Mouse (Mus musculus): Measurements from ENCODE around the gene Auh.

The Auh gene

DNA sequence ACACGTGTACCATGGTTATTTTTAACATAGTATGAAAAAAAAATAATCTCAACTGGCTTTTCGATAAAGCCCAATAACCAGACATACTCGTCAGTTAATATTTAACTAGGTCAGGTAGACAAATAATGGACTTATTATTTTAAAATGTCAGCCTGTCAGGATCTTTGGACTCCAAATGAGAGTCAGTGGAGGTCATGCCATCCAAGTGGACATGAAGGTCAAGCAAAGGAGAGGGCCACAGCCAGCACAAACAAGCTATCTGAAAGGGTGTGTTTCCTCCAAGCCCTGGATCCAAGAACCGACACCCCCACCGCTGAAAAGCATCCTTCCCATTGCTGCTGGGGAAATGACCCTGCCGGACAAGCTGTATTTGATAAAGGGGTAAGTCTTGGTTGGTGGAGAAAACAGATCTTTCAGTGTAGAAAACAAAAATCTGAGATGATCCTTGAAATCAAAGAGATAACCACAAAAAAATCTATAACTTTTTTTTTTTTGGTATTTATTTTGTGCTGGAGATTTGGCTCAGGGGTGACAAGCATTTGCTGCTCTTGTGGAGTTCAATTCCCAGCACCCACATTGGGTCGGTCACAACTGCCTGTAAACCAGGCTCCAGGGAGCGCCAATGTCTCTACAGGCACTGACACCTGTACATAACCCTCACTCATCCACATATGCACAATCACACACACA is 96.9 kb downstream of the Auh start:
- DNase-seq, result no peak

DNA sequence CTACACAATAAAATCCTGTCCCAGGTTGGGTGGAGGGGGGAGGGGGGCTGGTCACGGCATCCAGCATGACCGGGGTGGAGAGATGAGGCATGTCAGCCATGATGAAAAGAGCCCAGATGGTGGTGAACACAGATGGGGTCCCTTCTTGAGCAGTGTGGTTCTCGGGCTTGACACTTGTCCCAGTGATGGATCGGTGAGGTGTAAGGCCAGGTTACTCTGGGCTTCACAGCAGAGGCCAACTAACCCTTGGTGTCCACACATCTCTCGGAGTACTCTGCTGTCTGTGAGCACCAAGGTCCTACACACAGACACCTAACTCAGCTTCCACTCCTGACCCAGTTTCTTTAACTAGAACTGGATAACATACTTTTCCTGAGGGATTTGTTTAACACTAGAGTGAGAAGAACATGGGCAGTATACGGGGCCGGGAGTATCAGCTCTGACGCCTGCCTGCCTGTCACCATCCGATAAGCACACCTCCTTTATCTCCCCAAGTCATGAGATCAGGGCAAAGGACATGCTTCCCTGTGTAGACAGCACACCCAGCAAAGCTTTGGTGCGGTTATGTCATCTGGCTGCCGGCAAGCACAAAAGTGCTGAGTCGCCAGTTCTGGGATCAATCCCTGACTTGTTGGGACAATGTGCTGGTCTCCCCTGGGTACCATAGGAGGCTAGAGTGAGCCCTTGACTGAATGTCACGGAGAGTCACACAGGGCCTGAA is 98.3 kb downstream of the Auh start:
- no peak for DNase-seq

DNA sequence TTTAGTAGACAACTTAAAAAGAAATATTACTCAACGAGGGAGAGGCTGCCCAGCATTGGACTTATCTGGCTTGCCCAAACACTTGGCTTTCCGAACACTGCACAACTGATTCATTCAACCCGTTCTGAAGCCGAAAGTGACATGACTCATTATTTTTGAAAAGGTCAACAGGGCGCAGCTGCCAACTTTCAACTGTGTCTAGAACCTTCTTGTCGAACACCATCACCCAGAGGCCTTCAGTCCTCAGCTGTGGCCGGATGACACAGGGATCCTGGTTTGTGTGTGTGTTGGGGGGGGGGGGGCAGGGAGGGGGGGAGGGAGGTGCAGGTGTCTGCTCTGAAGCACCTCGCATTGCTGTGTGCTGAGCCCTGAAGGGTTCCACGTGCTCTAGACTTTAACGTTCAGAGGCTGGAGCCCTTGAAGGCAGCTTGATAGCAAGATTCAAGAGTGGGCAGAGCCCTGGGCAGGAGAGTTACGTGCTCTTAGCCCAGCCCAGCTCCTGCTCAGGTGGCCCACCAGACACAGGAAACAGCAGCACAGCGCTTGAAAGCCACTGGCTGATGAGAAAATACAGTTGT is 100.4 kb downstream of the Auh start:
- DNase-seq, result no peak

DNA sequence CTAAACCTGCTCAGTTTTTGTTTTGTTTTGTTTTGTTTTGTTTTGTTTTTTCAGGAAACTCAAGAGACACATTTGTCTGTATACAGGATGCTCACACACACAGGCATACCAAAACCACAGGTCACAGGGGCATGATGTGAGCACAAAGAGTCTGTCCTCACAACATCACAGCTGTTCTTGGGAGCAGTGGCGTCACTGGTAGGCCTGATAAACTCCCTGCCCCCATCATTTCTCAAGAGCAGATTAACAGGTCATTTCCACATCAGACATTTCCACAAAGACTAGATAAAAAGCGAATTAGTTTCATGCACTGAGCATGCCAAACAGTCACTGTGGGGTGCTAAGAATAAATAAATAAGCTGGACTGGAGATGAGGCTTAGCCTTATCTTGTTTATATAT is 101.3 kb downstream of the Auh start:
- no peak for DNase-seq

DNA sequence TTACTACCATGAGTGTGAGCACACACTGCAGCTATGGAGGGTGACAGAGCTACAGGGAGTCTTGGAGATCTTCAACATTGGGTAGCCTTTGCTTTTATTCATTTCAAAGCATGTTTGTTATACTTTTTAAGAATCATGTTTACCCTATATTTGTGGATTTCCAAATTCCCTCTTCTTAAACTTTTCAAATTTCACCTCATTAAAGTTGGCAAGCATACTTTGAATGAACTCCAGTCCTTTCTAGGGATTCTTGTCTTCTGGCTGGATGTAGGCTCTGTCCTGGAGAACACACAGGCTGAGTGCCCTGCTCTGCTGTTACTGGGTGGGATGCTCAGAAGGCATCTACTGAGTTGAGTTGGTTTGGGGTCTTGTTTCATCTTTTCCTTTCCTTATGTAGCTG is 102.8 kb downstream of the Auh start:
- no peak for DNase-seq

DNA sequence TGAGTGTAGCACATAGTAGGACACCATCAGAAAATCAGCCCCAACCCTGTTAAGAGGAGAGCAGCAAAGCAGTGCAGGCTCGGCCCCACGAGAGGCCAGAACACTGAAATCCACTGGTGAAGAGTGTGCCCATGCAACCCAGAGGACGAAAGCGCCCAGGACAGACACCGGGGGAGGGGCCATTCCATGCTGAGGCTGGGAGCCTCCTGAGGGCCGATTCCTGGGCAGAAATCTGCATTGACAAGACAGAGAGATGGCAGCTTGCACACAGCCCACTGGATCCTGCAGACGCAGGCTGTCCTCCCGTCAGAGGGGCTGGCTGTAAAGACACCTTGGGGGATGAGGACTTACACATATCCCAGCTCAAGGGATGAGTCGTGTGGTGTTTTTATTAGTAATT is 104.7 kb downstream of the Auh start:
- no peak for DNase-seq

DNA sequence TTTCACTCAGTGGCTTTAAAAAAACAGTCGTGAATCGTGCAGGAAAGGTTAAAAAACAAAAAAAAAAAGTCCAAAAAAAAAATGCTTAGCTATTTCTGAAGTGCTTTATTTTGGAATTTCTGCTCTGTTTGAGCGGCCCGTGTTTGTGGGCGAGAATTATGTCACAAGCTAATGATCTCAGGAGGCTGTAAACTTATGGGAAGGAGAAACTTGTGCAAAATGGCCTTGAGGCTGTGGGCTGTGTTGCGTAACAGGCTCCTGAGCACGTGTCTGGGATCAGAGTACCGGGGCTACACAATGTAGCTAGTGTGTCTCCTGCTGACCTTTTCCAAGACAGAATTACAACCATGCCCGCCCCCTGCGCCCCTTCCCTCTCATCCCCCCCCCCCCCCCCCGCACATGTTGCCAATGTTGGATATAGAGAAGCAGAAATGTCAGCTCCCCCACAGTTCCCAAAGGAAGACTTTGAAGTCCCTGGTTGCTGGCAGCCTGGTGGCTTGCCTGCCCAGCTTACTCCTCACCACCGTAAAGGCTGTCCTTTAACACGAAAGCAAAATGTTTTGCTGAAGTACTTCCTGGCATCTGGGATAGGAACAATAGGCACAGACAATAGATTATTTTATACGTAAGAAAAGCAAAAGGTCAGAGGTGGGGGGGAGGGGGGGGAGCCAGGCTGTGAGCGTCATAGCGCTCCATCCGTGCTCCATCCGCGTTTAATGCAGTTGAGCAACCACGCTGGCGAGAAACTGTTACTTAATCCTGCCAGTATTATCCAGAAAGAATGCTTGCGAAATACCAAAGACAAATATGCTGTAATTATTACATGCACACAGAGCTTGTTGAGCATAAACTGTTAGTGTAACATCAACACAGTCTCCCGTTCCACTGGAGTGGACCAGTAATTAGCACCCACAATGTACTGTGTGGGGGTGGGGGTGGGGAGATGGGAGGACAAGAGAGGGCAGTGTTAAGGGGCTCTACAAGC is 107.0 kb downstream of the Auh start:
- no peak for DNase-seq

DNA sequence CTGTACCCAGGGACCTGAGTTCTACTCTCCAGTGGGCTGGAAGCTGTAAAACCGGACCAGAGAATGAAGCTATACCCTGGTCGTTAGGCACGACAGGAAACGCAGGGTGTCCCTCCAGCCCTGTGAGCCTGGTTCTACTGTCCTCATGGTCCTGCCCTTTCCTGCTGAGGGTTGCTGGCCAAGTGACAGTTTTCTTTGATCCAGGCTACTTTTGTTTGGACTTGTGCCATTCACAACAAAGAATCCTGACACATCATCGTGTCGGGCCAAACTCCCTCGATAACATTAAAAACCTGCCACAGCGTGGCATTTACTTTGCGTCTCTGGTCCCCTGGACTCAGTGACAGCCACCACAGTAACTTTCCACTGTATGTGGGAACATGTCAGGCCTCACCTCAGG is 107.9 kb downstream of the Auh start:
- DNase-seq, result no peak

DNA sequence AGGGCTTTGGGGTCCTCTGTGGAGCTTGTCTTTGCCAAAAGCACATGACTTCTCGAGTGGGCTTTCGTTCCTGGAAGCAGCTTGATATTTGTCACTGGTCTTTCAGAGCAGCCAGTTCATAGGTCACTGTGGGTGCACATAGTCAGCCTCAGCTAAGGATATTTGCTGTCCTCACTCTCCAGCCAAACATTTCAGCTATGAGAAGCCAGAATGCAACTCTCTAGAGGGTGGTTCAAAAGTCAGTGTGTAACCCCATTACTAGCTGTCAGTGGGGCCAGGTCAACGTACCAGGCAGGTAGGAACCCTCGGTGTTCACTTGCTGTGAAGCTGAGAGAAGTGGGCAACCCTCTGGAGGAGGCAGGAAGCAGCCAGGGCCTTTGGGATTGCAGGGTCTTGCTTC is 109.6 kb downstream of the Auh start:
- DNase-seq, result no peak

DNA sequence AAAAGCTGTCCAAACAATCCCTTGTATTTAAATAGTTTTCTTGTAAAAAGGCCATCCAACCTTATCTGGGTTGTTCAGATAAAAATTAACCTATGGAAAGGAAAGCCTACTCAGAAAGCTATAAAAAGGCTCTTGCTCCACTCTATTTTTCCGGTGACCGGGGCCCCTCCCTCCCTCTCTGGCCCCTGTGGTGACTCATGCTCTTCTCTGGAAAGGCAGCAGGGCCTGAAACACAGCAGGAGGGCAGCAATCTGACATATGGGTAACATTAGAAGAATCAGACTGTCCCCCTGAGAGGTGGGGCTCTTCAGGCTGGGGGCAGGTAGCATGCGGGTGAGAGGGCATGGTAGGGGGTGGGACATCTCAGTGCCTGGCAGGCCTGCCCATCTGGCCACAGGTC is 110.7 kb downstream of the Auh start:
- peak; percentile 77 for DNase-seq

DNA sequence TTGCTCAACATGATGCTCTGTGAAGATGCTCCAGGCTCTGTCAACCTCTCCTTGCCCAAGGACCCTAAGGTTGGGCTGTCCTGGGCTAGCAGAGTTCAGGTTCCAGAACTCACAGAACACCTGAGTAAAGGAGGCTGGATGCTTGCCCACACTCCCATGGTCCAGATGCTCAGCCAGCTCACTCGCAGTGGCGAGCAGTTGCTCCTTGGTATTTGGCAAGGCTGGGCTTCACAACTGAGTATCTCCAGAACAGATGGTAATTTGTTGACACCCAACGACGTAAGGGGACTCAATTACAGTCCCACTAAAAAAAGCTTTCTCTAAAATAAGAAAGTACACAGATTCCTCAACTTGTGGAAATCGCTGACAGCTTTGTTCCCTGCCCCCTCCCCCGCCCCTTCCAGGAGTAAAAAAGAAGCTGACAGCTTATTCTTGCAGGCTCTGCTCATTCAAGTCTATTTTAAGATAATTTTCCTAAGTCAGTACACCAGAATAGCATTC is 111.4 kb downstream of the Auh start:
- DNase-seq, result peak; percentile 41

DNA sequence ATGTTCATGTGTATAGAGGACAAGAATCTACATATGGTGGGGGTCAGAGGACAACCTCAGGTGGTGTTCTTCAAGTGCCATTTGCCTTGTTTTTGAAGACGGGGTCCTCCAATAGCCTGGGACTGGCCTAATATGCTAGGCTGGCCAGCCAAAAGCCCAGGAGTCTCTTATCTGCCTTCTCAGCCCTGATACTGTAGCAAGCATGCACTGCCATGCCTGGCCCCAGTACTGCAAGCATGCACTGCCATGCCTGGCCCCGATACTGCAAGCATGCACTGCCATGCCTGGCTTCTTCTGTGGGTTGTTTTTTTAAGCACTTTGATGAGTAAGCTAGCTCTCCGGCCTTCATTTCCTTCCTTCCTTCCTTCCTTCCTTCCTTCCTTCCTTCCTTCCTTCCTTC is 115.7 kb downstream of the Auh start:
- no peak for DNase-seq

DNA sequence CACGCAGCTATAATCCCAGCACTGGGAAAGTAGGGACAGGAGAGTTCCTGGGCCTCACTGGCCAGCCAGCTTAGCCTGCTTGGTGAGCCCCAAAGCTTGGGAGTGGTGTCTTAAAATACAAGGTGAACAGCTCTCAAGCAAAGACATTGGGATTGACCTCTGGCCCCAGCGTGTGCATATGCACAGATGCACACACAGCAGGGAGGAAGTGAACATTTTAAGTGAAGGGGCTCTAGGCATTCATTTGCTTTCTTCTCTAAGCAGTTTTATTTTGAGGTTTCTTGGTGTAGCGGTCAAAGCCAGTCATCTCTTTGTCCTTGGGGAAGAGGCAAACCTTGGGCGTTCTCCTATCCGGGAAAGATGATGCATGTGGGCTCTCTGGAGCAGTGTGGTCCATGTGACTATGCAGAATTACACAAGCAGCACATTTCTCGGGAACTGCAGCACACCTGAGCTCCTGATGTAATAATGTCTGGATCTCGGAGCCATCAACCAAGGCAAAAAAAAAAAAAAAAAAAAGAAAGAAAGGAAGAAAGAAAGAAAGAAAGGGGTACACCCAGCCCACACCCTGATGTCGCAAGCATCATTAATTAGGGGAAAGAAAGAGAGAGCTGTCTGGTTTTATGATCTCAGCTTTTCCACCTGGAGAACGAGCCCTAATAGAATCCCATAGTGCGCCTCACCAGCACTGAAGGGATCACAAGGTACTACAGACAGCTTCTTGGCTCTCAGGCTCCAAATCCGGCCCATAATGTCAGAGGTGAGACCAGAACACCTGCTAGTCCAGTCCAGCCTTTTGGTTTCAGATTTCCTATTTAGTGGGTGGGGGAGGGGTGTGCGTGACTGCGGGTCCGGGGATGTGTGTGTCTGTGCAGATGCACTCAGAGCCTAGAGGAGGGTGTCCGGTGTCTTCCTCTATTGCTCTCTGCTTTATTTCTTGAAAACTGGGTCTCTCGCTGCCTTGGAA is 116.6 kb downstream of the Auh start:
- DNase-seq, result no peak

DNA sequence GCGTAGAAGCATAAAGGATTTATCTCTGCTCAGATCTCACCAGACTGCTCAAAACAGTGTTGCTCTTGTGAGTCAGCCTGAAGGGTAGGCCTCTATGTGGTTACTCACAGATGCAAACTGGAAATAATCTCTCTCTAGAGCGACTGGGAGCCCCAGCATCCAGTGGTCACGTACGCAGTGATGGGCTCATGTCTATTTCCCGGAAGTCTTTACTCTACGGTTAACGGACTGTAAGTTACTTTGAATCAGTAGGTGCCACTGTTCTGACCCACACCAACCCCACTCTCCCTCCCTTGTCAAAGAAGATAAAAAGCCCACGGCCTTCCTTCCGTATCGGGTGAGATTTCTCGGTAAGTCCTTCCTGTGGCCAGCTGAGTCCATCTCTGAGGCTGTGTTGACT is 121.8 kb downstream of the Auh start:
- no peak for DNase-seq

DNA sequence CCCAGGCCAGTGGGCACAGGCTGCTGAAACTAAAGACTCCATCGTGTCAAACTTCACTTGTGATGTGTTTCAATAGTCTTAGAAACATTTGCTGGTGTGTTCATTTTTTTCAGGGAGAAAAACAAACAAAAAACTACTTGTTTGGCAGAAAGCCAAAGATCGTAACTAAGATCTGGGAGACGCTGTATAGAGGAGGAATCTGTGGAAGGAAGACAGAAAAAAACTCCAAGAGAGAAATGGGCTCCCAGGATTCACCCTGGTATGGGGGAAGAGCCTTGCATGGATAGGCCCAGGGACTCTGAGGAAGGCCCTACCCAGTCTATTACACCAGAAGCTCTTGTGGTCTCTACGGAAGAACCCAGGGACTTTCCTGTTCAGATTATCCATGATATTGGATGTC is 123.5 kb downstream of the Auh start:
- no peak for DNase-seq

DNA sequence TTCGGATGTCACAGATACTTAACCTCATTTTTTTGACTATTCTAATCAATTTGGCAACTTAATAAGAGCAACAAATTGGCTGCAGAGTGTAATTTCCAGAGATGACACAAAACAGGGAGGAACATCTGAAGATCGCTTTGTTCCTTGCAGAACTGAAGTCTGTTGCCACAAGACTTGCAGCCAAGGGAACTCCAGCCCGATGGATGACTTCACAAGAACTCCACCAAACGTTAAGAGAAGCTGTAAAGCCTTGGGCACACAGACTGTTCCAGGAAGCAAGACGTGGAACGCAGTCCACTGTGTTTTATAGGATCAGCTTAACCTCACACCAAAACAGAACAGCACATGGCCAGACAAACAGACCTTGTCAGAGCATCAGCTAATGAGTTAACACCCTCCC is 123.9 kb downstream of the Auh start:
- no peak for DNase-seq

DNA sequence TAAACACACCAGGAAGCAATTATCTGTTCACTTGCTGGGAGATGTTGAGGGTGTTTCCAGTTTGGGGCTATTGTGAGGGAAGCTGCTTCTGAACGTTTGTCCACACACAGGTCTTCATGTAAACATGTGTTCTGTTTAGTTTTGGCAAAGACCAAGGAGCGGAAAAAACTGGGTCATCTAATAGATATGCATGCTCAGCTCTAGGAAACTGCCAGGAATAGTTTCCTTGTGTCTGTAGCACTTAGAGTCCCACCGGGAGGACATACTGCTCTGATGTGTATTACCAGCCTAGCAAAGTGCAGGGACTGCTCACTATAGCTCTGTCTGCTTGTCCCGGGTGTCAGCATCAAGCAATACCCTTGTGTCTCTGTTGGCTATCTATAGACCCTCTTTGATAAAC is 127.0 kb downstream of the Auh start:
- no peak for DNase-seq

DNA sequence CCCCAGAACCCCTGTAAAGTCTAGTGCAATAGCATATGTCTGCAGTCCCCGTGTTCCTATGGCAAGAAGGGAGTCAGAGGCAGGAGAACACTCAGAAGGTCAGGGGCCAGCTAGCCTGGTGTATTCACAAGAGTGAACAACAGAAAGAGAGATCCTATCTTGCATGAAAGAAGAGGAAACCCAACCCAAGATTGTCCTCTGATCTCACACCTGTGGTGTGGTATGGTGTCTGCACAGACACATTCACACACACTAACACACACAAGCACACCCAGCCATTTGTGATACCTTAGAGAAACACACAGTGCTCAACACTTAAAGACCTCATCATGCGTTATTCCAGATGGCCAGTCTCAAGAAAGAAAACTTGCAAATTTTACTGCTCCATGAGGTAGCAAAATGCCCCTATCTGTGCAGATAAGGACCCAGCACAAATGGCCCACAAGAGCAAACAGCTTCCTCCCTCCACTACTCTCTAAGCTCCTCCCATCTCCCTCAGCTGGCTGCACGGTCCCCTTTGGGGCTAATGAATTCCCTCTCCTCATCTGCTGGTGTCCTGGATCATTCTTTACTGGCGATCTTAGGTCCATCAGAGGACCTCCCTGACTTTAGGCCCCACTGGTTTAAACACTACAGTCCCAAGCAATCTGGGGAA is 128.7 kb downstream of the Auh start:
- DNase-seq, result no peak

DNA sequence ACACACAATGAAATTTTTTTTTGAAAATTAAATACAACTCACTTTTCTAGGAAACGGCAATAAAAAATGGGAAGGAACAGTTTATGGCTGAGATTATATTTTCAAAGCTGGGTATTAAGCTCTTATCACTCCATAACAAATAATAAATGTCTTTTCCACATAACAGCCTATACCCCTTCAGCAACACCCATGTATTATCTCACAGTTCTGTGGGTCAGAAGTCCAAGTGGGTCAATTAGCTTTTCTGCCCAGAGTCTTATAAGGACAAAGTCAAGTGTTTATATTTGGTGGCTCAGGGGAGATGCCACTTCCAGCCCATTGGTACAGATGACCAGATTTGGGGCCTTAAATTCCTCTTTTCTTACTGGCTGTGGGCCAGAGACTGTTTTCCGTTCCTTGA is 129.4 kb downstream of the Auh start:
- DNase-seq, result no peak

DNA sequence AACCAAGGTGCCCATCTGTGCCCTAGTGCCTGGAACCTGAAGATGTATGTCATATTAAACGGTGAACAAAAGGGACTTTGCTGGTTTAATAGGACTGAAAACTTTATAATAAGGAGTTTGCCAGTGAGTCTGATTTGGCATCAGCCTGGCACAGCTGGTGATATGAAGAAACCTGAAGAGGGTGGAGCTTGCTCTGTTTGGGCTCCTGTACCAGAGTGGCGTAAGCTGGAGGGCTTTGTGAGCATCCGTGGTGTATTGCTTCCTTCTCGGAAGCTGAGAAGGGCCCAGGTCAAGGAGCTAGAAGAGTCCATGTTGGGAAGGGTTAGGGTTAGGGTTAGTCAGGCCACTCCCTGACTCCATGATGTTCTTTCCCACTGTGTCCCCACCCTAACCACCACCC is 135.2 kb downstream of the Auh start:
- no peak for DNase-seq

DNA sequence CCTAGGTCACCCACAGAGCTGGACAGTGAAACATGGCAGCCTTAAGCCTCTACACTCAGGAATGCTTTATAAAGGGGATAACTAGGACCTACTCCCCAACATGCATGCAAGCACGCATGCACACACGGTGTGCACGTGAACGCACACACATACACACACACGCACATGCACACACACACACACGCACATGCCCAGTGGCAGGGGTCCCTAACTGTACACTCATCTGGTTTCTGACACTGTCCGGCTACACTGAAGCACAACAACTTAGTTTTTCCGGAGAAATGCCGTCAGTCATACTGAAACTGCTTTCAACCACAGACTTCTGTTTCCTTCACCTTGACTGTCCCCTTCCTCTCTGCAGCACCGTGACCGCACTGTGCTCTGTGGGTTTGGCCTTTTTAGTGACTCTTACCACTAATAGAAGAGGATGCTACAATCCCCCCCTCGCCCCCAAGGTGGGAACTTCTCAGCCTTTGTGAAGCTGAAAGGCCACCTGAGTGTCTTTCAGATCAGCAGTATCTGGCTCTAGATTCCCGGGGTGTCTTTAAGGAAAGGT is 136.0 kb downstream of the Auh start:
- no peak for DNase-seq

Measured in cerebellum, adult 11-12 months (tissue).